Mouse (Mus musculus) liver, embryonic 11.5 days (tissue): ENCODE results near the gene Vsx2. TPM values are rescaled to one million over a fixed set of nuclear protein-coding genes. Genes with fewer than 3 reads are reported as not detected.

Source experiments
- ATAC-seq: fragments of 200-750 bp; cut with Nextera tagmentation; replicated peaks from 2 replicates; pipeline ENCODE4 v1.8.0; 2017; ENCODE audit warnings: moderate number of reproducible peaks, mild to moderate bottlenecking, moderate TSS enrichment, moderate library complexity; ENCODE audit not compliant: low FRiP score
- DNase-seq: peaks from one replicate; pipeline ENCODE4 v3.0.0-alpha.2; 2017; ENCODE audit warnings: low spot score
- H3K27ac ChIP-seq: fragments of 300-500 bp; sonication (generic); 2 replicates; pipeline ENCODE4 v1.5.1; 2014; ENCODE audit warnings: mild to moderate bottlenecking, low read depth, low read length, control low read depth
- H3K27me3 ChIP-seq: fragments of 300-500 bp; sonication (generic); replicated peaks from 2 replicates; pipeline ENCODE4 v1.6.1; 2014; ENCODE audit warnings: low read length, mixed read lengths; ENCODE audit not compliant: control insufficient read depth, insufficient read depth
- H3K36me3 ChIP-seq: fragments of 300-500 bp; sonication (generic); 2 replicates; pipeline ENCODE4 v1.6.1; 2014; ENCODE audit warnings: mild to moderate bottlenecking, low read length, moderate library complexity, mixed read lengths; ENCODE audit not compliant: control insufficient read depth, insufficient read depth
- H3K4me1 ChIP-seq: fragments of 300-500 bp; sonication (generic); replicated peaks from 2 replicates; pipeline ENCODE4 v1.6.1; 2014; ENCODE audit warnings: low read length, mixed read lengths; ENCODE audit not compliant: control insufficient read depth, insufficient read depth
- H3K4me2 ChIP-seq: fragments of 300-500 bp; sonication (generic); 2 replicates; pipeline ENCODE4 v1.6.1; 2014; ENCODE audit warnings: mild to moderate bottlenecking, control low read depth, moderate library complexity
- H3K4me3 ChIP-seq: fragments of 300-500 bp; sonication (generic); 2 replicates; pipeline ENCODE4 v1.5.1; 2014; ENCODE audit warnings: low read depth, low read length, control low read depth
- H3K9ac ChIP-seq: fragments of 300-500 bp; sonication (generic); 2 replicates; pipeline ENCODE4 v1.6.1; 2014; ENCODE audit warnings: low read depth, low read length, control low read depth
- H3K9me3 ChIP-seq: fragments of 300-500 bp; sonication (generic); 2 replicates; pipeline ENCODE4 v1.6.1; 2016; ENCODE audit warnings: low read length, inconsistent platforms, mixed read lengths; ENCODE audit not compliant: control insufficient read depth
- WGBS: fragments of 180-500 bp; shearing (Covaris S2); extraction: QIAGEN DNeasy Blood & Tissue Kit; methylation state at CpG from one replicate; pipeline ENCODE4 v1.1.7; 2014; 5-methylcytosine and 5-hydroxymethylcytosine counted together
- polyA plus RNA-seq: library from polyadenylated mRNA; unstranded; fragments of >200 nt; fragmentation: Nextera tagmentation; extraction: Ambion mirVana; gene quantifications from 2 replicates; pipeline ENCODE4 v1.2.1, GENCODE M21; 2014

The Vsx2 gene
- polyA plus RNA-seq, 1 experiment from 2014 or later: not detected

DNA sequence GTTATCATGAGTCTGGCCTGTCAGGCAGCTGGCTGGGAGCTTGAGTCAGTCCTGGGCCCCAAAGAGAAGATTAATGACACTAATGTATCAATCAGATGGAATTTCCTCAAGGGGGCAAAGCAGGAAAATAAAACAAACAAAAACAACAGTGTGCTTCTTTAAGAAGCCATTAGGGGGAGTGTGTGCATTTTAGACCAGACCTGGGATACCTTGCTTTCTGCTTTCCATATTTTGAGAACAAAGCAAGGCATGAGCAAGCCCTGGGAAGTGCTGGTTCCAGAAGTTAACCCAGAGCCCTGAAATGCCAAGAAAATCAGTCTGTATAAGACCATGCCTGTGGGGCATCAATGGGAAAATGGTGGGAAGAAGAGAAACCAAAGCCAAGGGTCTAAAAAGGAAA, 51.4 kb downstream of the Vsx2 start:
- H3K4me1 ChIP-seq: no peaks in the 10 kb centered on the region
- H3K27me3 ChIP-seq: peaks cover 22% of the 10 kb centered on the region
- no peak for ATAC-seq
- no peak for DNase-seq
- H3K9ac ChIP-seq: no peak overlapping the region
- H3K4me3 ChIP-seq: no peak overlapping the region
- H3K4me2 ChIP-seq: no peak overlapping the region
- no peaks in the 10 kb centered on the region for H3K9me3 ChIP-seq
- H3K36me3 ChIP-seq: no peaks in the 10 kb centered on the region
- no peak overlapping the region for H3K27ac ChIP-seq

DNA sequence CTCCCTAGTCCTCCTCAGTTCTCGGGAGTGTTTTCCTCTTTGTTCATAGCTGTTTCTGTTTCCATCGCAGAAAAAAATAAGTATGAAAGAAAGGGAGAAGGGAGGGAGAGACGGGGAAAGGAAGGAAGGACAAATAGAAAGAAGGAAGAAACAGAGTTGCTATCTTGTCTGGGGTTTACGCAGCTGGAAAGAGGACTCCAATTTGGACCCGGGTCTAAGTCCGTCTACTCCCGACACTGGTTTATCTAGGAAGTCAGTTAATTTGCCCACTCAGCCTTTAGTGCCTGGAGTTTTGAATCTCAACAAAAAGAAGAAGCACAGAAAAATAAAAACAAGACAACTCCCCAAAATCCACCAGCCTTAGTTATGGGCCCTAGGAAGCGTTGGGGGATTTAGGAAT, 55.0 kb downstream of the Vsx2 start:
- DNase-seq (no peak), ATAC-seq (no peak)
- H3K27me3 ChIP-seq: peaks cover 22% of the 10 kb centered on the region
- H3K9me3 ChIP-seq: no peaks in the 10 kb centered on the region
- H3K36me3 ChIP-seq: no peaks in the 10 kb centered on the region
- WGBS: 29% methylated on average over 8 of the region's 8 CpGs
- no peak overlapping the region for H3K9ac ChIP-seq
- no peak overlapping the region for H3K27ac ChIP-seq
- no peak overlapping the region for H3K4me2 ChIP-seq
- no peaks in the 10 kb centered on the region for H3K4me1 ChIP-seq
- no peak overlapping the region for H3K4me3 ChIP-seq

DNA sequence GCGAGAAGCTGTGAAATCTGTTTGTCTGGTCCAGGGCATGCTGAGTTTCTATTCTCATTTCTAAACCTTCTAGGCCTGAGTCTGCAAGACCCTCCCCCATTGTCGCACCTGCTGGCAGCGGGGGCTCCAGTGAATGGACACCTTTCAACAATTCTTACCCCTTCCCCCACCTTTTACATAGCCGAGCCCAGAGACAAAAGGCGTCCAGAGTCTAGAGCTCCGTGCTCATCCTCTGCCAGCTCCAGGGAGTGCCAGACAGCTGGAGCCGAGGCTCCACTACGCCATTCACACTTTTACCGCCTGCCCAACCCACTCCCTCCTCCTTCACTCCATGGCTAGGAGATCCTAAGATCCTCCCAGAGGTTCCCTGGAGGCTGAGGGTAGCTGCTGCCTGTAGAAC, 55.6 kb downstream of the Vsx2 start:
- Histone ChIP-seq H3K4me2 (no peak overlapping the region), H3K4me3 (no peak overlapping the region)
- no peak for DNase-seq

DNA sequence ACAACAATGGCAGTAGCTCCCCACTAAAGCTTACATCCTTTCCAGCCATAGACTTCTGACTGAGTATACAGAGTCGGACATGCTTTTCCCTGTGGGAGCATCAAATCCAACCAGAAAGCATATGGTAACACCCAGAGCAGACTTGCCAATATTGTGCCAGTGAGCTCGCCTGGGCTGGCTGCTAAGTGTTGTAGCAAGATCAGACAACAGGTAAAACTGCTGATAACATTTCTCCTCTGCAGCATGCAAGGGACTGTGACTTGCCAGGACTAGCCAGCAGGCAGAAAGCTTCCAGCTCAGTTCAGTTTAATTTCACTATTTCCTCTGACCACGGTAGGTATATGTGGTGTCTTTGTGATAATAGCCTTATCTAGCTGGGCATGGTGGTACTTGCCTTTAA, 62.3 kb downstream of the Vsx2 start:
- H3K9me3 ChIP-seq: no peaks in the 10 kb centered on the region
- no peak overlapping the region for H3K27ac ChIP-seq
- ATAC-seq: no peak
- no peak overlapping the region for H3K4me2 ChIP-seq
- no peaks in the 10 kb centered on the region for H3K27me3 ChIP-seq
- no peaks in the 10 kb centered on the region for H3K4me1 ChIP-seq
- WGBS: 58% methylated on average over 3 of the region's 3 CpGs
- no peak overlapping the region for H3K4me3 ChIP-seq
- H3K36me3 ChIP-seq: no peaks in the 10 kb centered on the region
- DNase-seq: no peak
- no peak overlapping the region for H3K9ac ChIP-seq

More for the DNA sequence above, 55.6 kb downstream of the Vsx2 start:
- Histone ChIP-seq H3K36me3 (no peaks in the 10 kb centered on the region), H3K9ac (no peak overlapping the region), H3K4me1 (no peaks in the 10 kb centered on the region), H3K9me3 (no peaks in the 10 kb centered on the region), H3K27me3 (peaks cover 22% of the 10 kb centered on the region), H3K27ac (no peak overlapping the region)
- 16% methylated on average over 9 of the region's 9 CpGs for WGBS
- ATAC-seq: no peak

DNA sequence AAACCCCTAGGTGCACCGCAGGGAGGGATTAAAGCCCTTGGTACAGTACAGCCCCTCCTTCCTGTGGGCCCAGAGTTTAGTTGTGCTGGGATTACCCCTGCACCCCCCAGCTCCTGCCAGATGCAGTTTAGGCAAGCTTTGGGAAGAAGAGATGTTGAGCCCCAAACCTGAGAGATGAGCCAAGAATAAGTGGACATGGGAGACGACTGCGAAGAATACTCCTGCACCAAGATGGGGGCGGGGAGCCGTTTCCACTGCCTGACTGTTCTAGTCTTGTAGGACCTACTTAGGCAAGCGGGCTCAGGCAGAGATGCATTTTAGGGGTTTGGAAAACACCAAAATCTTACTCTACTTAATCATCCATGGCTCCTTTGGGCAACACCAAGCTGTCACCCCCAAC, 70.7 kb downstream of the Vsx2 start:
- DNase-seq (no peak), ATAC-seq (no peak)
- H3K36me3 ChIP-seq: no peaks in the 10 kb centered on the region
- no peak overlapping the region for H3K4me2 ChIP-seq
- WGBS: 17% methylated on average over 6 of the region's 6 CpGs
- H3K27ac ChIP-seq: no peak overlapping the region
- H3K27me3 ChIP-seq: peaks cover 45% of the 10 kb centered on the region
- H3K4me1 ChIP-seq: no peaks in the 10 kb centered on the region
- H3K9me3 ChIP-seq: no peaks in the 10 kb centered on the region
- no peak overlapping the region for H3K9ac ChIP-seq
- no peak overlapping the region for H3K4me3 ChIP-seq

DNA sequence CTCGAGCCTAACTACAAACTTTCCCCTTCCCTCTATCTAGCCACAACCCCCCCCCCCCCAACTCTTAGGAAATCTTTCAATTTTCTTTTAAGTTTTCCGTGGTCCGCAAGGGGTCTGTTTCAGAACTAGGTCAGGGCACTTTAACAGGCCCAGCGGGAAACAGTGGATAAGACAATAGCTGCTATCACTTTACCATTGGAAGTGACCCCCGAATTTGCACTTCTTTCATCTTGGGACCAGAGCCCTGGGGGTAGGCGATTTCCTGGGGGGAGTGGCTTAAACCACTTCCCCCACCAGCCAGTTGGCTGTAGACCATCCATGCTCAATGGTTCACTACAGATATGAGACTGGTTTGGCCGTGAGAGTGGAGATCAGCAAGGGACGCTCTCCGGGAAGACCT, 71.1 kb downstream of the Vsx2 start, which contains the start of gene Vrtn:
Vrtn (plus strand) TSS at position 366 of the 400 bp plus-strand sequence.
- Histone ChIP-seq H3K4me3 (no peak within 1 kb of the TSS), H3K27ac (no peak within 1 kb of the TSS), H3K4me2 (no peak within 1 kb of the TSS), H3K9ac (no peak within 1 kb of the TSS), H3K36me3 (no peaks in the 10 kb centered on the region), H3K27me3 (peaks cover 45% of the 10 kb centered on the region), H3K9me3 (no peaks in the 10 kb centered on the region), H3K4me1 (no peaks in the 10 kb centered on the region)
- DNase-seq (no peak), ATAC-seq (no peak)
- WGBS: 9% methylated on average over 9 of the region's 9 CpGs

Other genes starting within 250 kb of the Vsx2 start
- gene Coq6, start 208.1 kb upstream of the Vsx2 start, polyA plus RNA-seq: 43.6 and 51.7 TPM in 2 replicates
- gene Fam161b, start 207.9 kb upstream of the Vsx2 start, polyA plus RNA-seq: 4.7 and 4.9 TPM in 2 replicates
- gene Entpd5, start 160.7 kb upstream of the Vsx2 start, polyA plus RNA-seq: 14.0 and 14.1 TPM in 2 replicates
- 1.0 TPM in 2 replicates for gene Bbof1, start 160.7 kb upstream of the Vsx2 start, polyA plus RNA-seq
- gene Rnf113a2, start 152.6 kb upstream of the Vsx2 start, polyA plus RNA-seq: 20.9 and 25.6 TPM in 2 replicates
- 21.5 and 25.7 TPM in 2 replicates for gene Aldh6a1, start 118.8 kb upstream of the Vsx2 start, polyA plus RNA-seq
- 20.2 and 21.7 TPM in 2 replicates for gene Lin52, start 118.3 kb upstream of the Vsx2 start, polyA plus RNA-seq
- 8.2 and 9.5 TPM in 2 replicates for gene Abcd4, start 47.7 kb downstream of the Vsx2 start, polyA plus RNA-seq
- gene Vrtn, start 71.3 kb downstream of the Vsx2 start, polyA plus RNA-seq: not detected in 2 replicates
- 0.08 and 0.12 TPM in 2 replicates for gene Syndig1l, start 129.1 kb downstream of the Vsx2 start, polyA plus RNA-seq
- gene Npc2, start 203.4 kb downstream of the Vsx2 start, polyA plus RNA-seq: 40.3 and 41.7 TPM in 2 replicates
- 139 TPM in 2 replicates for gene Isca2, start 203.5 kb downstream of the Vsx2 start, polyA plus RNA-seq